9 mouse cellular contexts compared by ENCODE assay signal in the genomic region with DNA sequence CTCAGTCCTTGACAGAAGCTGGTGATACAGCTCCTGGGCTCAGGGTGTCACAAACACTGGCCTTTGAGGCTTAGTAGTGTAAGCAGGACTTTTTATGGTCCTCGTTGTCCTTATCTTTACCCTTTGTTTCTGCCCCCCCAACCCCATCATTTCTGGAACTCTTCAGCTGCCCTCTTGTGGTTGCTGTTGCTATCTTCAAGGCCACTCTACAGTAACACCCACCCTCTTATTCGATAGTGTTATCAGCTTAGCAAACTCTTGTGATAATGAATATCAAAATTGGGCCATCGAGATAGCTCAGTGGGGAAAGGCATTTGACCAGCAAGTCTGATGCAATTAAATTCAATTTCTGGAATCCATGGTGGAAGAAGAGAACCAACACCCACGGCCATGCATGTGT. TPM values are rescaled to one million over a fixed set of nuclear protein-coding genes. Genes with fewer than 3 reads are reported as not detected.
DNase-seq lines count a peak whose midpoint lies in the region; ATAC-seq and TF ChIP-seq lines count a peak whose summit lies in the region.
"Had no signal": no experiment of that assay in that cellular context is flagged by ENCODE, and none has a peak within 500 bp of the region (broad histone marks: within the 10 kb centered on the region; RNA-seq: fewer than 3 reads in every experiment).

No protein-coding gene starts in this region.

- H3K9ac ChIP-seq in kidney, embryonic 15.5 days, result no peak overlapping the region
- no peak overlapping the region for H3K9ac ChIP-seq in forebrain, embryonic 11.5 days (ENCODE audit: low read length)

- 66% methylated on average over 4 of the region's 4 CpGs for WGBS in kidney, embryonic 15.5 days
- 43% methylated on average over 4 of the region's 4 CpGs for WGBS in lung, adult 2 months
- WGBS in forebrain, embryonic 11.5 days, result 82% methylated on average over 4 of the region's 4 CpGs

- no peak for ATAC-seq in kidney, embryonic 15.5 days (replicated peaks; ENCODE audit: low FRiP score)
- ATAC-seq in forebrain, embryonic 11.5 days (replicated peaks; ENCODE audit: low FRiP score), result no peak

- no peaks in the 10 kb centered on the region for H3K27me3 ChIP-seq in kidney, embryonic 15.5 days
- no peaks in the 10 kb centered on the region for H3K27me3 ChIP-seq in forebrain, embryonic 11.5 days (ENCODE audit: control insufficient read depth, insufficient read depth, low read length)

- DNase-seq in kidney, adult 18-20 months, result no peak
- peak; percentile 34 for DNase-seq in NIH3T3 (ENCODE audit: low read depth)
- peak; percentile 61 to 75 for DNase-seq in cerebellum, postnatal 14 days
- DNase-seq in lung, adult 2 months, result peak; percentile 5
- no peak for DNase-seq in forebrain, embryonic 11.5 days (ENCODE audit: low spot score)
- DNase-seq in gastrocnemius, postnatal 25 days, result no peak
- DNase-seq in testis, postnatal 10 days (ENCODE audit: low spot score), result no peak

- TF ChIP-seq CTCF in lung, adult 2 months (IDR thresholded peaks at IDR 0.05; ENCODE audit: insufficient read depth, low read length), result no peak

- no peaks in the 10 kb centered on the region for H3K36me3 ChIP-seq in kidney, embryonic 15.5 days
- H3K36me3 ChIP-seq in forebrain, embryonic 11.5 days (ENCODE audit: control insufficient read depth, insufficient read depth, low read length), result no peaks in the 10 kb centered on the region

- no peak for TF ChIP-seq POLR2A in lung, adult 2 months (IDR thresholded peaks at IDR 0.05; ENCODE audit: borderline replicate concordance, extremely low read depth, low read depth, low read length)

- peaks cover 17% of the 10 kb centered on the region for H3K4me1 ChIP-seq in kidney, embryonic 15.5 days
- H3K4me1 ChIP-seq in lung, adult 2 months (ENCODE audit: control insufficient read depth, insufficient read depth, low read length), result no peaks in the 10 kb centered on the region
- H3K4me1 ChIP-seq in forebrain, embryonic 11.5 days (replicated peaks; ENCODE audit: control insufficient read depth, insufficient read depth, low read length), result no peaks in the 10 kb centered on the region

- no peak overlapping the region for H3K4me3 ChIP-seq in kidney, embryonic 15.5 days (replicated peaks)
- no peak overlapping the region for H3K4me3 ChIP-seq in lung, adult 2 months (replicated peaks; ENCODE audit: extremely low read depth, low read depth, low read length)
- no peak overlapping the region for H3K4me3 ChIP-seq in forebrain, embryonic 11.5 days (ENCODE audit: low read depth, low read length)
- H3K4me3 ChIP-seq: myocyte had no signal

- H3K9me3 ChIP-seq in kidney, embryonic 15.5 days (replicated peaks), result no peaks in the 10 kb centered on the region
- H3K9me3 ChIP-seq in forebrain, embryonic 11.5 days (ENCODE audit: control insufficient read depth, low read length), result no peaks in the 10 kb centered on the region

- no peak overlapping the region for H3K4me2 ChIP-seq in kidney, embryonic 15.5 days
- no peak overlapping the region for H3K4me2 ChIP-seq in forebrain, embryonic 11.5 days (ENCODE audit: low read depth, low read length, severe bottlenecking)

- H3K27ac ChIP-seq in kidney, embryonic 15.5 days, result peak overlapping the region; percentile 89
- no peak overlapping the region for H3K27ac ChIP-seq in forebrain, embryonic 11.5 days (ENCODE audit: low read depth, low read length)

RNA-seq across cellular contexts. Expression of gene Fam178b, which starts 18.5 kb away (rescaled TPM):
- 0.67 and 1.3 TPM in 2 replicates for polyA plus RNA-seq in kidney, embryonic 15.5 days (2015; fragmentation: Nextera tagmentation; extraction: Ambion mirVana)
- 11.2 and 13.9 TPM in 2 replicates for polyA plus RNA-seq in lung, adult 2 months (2012; rRNA removed)
- 0.43 TPM in 1 of 2 replicates, not detected in the other for polyA plus RNA-seq in forebrain, embryonic 11.5 days (2014; fragmentation: Nextera tagmentation; extraction: Ambion mirVana)
- total RNA-seq in gastrocnemius, postnatal 25 days (2021), result 1 to 10 TPM in 1 of 2 experiments, under 1 TPM in 1; 0.61 to 1.2 TPM

RNA-seq across cellular contexts. Expression of gene Cox5b, which starts 26.8 kb away (rescaled TPM):
- 702 and 727 TPM in 2 replicates for polyA plus RNA-seq in kidney, embryonic 15.5 days (2015; fragmentation: Nextera tagmentation; extraction: Ambion mirVana)
- 249 and 279 TPM in 2 replicates for polyA plus RNA-seq in lung, adult 2 months (2012; rRNA removed)
- polyA plus RNA-seq in forebrain, embryonic 11.5 days (2014; fragmentation: Nextera tagmentation; extraction: Ambion mirVana), result 437 and 453 TPM in 2 replicates
- 1,000 to 10,000 TPM; 1,291 to 1,333 TPM for total RNA-seq in gastrocnemius, postnatal 25 days (2021)

RNA-seq across cellular contexts. Expression of gene 4933424G06Rik, which starts 45.5 kb away (rescaled TPM):
- polyA plus RNA-seq in kidney, embryonic 15.5 days (2015; fragmentation: Nextera tagmentation; extraction: Ambion mirVana), result not detected in 2 replicates
- not detected in 2 replicates for polyA plus RNA-seq in lung, adult 2 months (2012; rRNA removed)
- polyA plus RNA-seq in forebrain, embryonic 11.5 days (2014; fragmentation: Nextera tagmentation; extraction: Ambion mirVana), result 0.17 TPM in 1 of 2 replicates, not detected in the other
- total RNA-seq in gastrocnemius, postnatal 25 days (2021), result 1 to 10 TPM in 1 of 2 experiments, not detected in 1; 1.1 TPM

RNA-seq across cellular contexts. Expression of gene Actr1b, which starts 49.8 kb away (rescaled TPM):
- 102 and 112 TPM in 2 replicates for polyA plus RNA-seq in kidney, embryonic 15.5 days (2015; fragmentation: Nextera tagmentation; extraction: Ambion mirVana)
- polyA plus RNA-seq in lung, adult 2 months (2012; rRNA removed), result 107 and 111 TPM in 2 replicates
- 104 and 113 TPM in 2 replicates for polyA plus RNA-seq in forebrain, embryonic 11.5 days (2014; fragmentation: Nextera tagmentation; extraction: Ambion mirVana)
- total RNA-seq in gastrocnemius, postnatal 25 days (2021), result 100 to 1,000 TPM; 141 to 179 TPM

Comparison
In these comparisons a context has a peak if more than half of its experiments do, and no peak if none do; other contexts are left out.
1. DNase-seq: peak in NIH3T3 (single experiment), cerebellum, postnatal 14 days (2 of 2) and lung, adult 2 months (single experiment); none in kidney, adult 18-20 months (single experiment), forebrain, embryonic 11.5 days (single experiment), gastrocnemius, postnatal 25 days (single experiment) and testis, postnatal 10 days (single experiment).